Mouse (Mus musculus): ENCODE measurements around the gene Hhat. TPM values are rescaled to one million over a fixed set of nuclear protein-coding genes. Genes with fewer than 3 reads are reported as not detected.
A peak's percentile ranks its signal among the peaks of the same experiment; 100 is the strongest.

Hhat gene
- total RNA-seq, 2 experiments from 2014 or later, result 6.8 to 7.3 TPM

GRCm38 (mm10) chr1:192744880-192745239 lies 26.2 kb downstream of the Hhat start:
- DNase-seq, result no peak

- no peak for DNase-seq
Measured at GRCm38 (mm10) chr1:192742394-192743251, 28.4 kb downstream of the Hhat start.

- no peak for DNase-seq
Measured at GRCm38 (mm10) chr1:192741896-192742295, 29.1 kb downstream of the Hhat start.

GRCm38 (mm10) chr1:192736524-192736923 lies 34.5 kb downstream of the Hhat start:
- no peak for DNase-seq

- peak; percentile 20 for DNase-seq
Measured at GRCm38 (mm10) chr1:192736002-192736426, 35.0 kb downstream of the Hhat start.

DNA sequence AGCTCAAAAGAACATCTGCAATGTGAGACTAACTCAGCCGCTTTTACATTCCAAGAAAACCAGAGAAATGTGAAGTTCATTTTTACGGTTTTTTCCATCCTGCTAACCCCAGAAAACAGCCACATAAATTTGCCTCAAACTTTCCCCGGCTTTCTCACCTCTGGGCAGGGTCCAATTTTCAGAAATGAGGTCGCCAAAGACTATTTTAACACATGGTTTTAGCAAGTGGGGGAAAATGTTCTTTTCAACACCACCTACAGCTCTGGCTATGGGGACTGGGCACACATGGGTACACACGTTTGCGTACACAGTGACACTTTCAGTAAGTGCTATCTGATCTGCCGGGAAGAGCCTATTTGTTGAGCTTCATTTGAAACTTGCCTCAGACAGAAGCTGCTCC lies 40.5 kb downstream of the Hhat start:
- DNase-seq, result no peak

DNA sequence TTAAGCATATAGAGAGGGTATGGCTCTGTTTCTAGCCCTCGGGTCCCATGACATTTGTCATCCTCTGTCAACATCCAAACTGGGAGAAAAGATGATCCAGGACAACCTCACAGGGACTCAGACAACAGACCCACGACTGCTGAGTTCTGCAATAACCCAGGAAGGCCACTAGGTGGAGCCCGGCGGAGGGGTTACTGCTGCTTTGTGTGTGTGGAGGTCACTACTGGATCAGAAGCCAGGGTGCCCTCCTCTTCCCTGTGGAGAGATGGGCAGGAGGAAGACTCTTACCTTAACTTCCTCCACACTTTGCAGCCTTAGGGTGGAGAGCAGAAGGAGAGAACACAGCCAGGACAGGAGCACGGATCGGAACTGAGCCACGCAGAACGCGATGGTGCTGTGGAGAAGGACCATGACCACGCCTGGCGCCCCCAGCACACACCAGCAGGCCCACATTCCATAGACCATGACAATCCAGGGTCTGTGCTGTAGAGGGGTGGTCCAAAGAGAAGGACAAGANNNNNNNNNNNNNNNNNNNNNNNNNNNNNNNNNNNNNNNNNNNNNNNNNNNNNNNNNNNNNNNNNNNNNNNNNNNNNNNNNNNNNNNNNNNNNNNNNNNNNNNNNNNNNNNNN lies 43.9 kb downstream of the Hhat start:
- peak; percentile 79 for DNase-seq

DNA sequence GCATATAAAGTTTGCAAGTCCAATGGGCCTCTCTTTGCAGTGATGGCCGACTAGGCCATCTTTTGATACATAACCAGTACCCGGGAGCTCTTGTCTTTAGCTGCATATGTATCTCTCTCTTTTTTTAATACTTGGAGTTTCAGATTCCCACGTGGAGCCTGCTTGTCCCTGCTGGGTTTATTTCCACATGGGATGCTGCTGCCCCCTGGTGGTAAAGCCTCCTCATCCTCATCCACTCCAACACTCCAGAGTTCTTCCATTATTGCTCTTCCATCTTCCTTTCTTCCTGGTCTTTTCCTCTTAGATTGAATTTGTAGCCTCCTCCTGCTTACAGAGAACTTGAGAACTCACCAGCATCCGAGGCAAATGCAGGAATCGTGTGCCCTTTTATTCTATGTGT lies 48.9 kb downstream of the Hhat start:
- DNase-seq, result peak; percentile 82

DNA sequence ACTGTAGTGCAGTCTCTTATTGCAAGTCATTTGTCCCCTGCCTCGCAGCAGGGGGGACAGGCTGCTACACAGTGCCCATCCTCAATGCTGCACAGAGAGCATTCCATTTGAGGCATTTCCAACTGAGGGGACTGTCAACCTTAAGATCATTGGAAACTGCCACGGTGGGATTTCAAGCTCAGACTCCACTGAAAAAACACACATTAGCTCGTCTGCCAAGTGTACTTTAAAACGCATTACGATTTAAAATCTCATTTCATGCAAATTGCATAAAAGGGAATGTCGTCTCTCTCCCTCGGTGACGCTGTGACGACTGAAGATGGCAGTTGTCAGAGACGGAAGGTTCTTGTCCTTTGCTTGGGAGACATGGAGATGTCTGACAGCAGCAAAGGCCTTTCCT lies 50.9 kb downstream of the Hhat start:
- no peak for DNase-seq

- DNase-seq, result peak; percentile 75
Measured at GRCm38 (mm10) chr1:192711779-192712348, 59.2 kb downstream of the Hhat start.

GRCm38 (mm10) chr1:192700339-192701073 lies 70.5 kb downstream of the Hhat start:
- DNase-seq, result no peak

DNA sequence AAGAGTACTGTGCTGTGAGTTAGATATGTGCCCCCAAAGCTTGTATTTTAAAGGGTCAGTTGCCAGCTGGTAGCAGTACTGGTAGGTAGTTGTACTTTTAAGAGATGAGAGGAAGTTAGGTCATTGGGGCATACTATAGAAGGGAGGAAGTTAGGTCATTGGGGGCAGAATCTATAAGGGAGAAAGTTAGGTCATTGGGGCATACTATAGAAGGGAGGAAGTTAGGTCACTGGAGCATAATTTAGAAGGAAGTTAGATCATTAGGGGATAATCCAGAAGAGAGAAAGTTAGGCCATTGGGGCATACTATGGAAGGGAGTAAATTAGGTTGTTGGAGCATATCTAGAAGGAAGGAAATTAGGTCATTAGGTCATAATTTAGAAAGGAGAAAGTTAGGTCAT lies 71.9 kb downstream of the Hhat start:
- DNase-seq, result no peak

GRCm38 (mm10) chr1:192696371-192696863 lies 74.6 kb downstream of the Hhat start:
- DNase-seq, result peak; percentile 66

DNA sequence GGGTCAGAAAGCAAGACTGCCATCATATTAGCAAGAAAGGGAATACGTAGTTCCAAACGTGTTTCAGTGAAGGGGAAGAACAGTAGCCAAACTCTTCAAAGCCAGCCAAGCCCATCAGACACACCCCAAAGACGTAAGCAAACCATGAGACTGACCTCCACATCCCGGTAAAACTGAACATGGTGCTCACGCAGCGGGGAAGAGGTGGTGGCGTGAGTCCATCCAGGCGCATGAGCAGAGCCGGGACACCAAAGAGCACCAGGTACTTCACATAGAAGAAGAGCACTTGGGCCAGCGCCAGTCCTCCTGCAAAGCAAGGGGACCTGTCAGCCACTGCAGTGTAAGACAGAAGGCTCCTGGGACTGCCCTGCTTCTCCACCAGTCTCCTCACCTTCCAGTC lies 77.4 kb downstream of the Hhat start:
- no peak for DNase-seq

DNA sequence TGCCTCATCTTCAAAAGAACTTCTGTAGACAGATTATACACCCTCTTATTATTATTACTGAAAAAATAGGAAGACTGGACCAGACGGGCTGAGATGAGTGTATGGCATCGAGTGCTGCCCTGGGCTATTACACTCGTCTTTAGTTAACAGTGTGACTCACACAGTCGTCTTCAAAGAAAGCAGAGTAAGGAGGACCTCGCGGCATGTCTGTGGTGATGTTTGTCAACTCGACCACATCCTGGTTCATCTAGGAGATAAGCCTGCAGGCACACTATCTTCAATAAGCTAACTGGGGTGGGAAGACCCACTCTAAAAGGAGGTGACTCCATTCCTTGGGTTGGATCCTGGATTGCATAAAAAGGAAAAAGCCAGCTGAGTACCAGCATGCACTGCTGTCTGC lies 78.0 kb downstream of the Hhat start:
- DNase-seq, result no peak

GRCm38 (mm10) chr1:192682219-192682951 lies 88.6 kb downstream of the Hhat start:
- DNase-seq, result no peak

DNA sequence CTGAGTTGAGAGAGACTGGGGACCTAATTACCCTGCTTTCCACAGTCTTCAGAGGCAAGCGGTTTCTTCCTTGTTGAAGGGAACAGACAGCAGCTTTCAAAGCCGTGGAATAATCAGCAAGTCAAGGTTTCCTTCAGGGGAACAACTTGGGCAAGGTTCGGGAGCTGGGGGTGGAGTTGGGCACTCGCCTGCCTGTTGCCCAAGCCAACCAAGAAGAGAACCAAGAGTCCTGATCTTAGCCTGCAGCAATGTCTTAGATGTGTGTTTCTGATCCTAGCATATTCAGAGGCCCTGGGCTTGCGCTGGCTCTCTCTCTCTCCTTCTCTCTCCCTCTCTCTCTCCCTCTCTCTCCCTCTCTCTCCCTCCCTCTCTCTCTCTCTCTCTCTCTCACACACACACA lies 93.8 kb downstream of the Hhat start:
- DNase-seq, result peak; percentile 32

GRCm38 (mm10) chr1:192663608-192664007 lies 107.4 kb downstream of the Hhat start:
- DNase-seq, result no peak

- DNase-seq, result no peak
Measured at GRCm38 (mm10) chr1:192663092-192663491, 107.9 kb downstream of the Hhat start.

- no peak for DNase-seq
Measured at GRCm38 (mm10) chr1:192661612-192662011, 109.4 kb downstream of the Hhat start.

GRCm38 (mm10) chr1:192657417-192657816 lies 113.6 kb downstream of the Hhat start:
- no peak for DNase-seq
